8 mouse cellular contexts compared by ENCODE assay signal in genomic region chr11:12810949-12811881, GRCm38 (mm10).
DNase-seq lines count a peak whose midpoint lies in the region; ATAC-seq and TF ChIP-seq lines count a peak whose summit lies in the region.

No protein-coding gene starts in this region.

- no peak overlapping the region for H3K9ac ChIP-seq in forebrain, embryonic 13.5 days
- 0 out of 2 replicates have a peak overlapping the region, but pooled peaks have one; percentile 23 for H3K9ac ChIP-seq in hindbrain, embryonic 11.5 days (ENCODE audit: low read depth, low read length)
- no peak overlapping the region for H3K9ac ChIP-seq in lung, postnatal 0 days (replicated peaks; ENCODE audit: low read depth)

- no peak overlapping the region for H3K4me2 ChIP-seq in forebrain, embryonic 13.5 days
- H3K4me2 ChIP-seq in hindbrain, embryonic 11.5 days (replicated peaks; ENCODE audit: low read depth, low read length) = no peak overlapping the region
- H3K4me2 ChIP-seq in lung, postnatal 0 days (replicated peaks; ENCODE audit: low read depth, low read length) = no peak overlapping the region

- H3K27me3 ChIP-seq in forebrain, embryonic 13.5 days = no peaks in the 10 kb centered on the region
- no peaks in the 10 kb centered on the region for H3K27me3 ChIP-seq in hindbrain, embryonic 11.5 days (ENCODE audit: control insufficient read depth, insufficient read depth, low read length)
- no peaks in the 10 kb centered on the region for H3K27me3 ChIP-seq in lung, postnatal 0 days (replicated peaks; ENCODE audit: insufficient read depth, low read length)

- TF ChIP-seq EP300 in lung, postnatal 0 days (IDR thresholded peaks at IDR 0.05) = no peak

- ATAC-seq in forebrain, embryonic 13.5 days = peak; percentile 89
- peak; percentile 80 for ATAC-seq in hindbrain, embryonic 11.5 days (ENCODE audit: low FRiP score)
- ATAC-seq in lung, postnatal 0 days = peak; percentile 62
- no peak for ATAC-seq in erythroid progenitor cell, adult 5-6 weeks (replicated peaks; ENCODE audit: low FRiP score, poor library complexity, severe bottlenecking)

- no peak overlapping the region for H3K4me3 ChIP-seq in forebrain, embryonic 13.5 days
- no peak overlapping the region for H3K4me3 ChIP-seq in hindbrain, embryonic 11.5 days (ENCODE audit: low read depth, low read length)
- no peak overlapping the region for H3K4me3 ChIP-seq in lung, postnatal 0 days (ENCODE audit: low read depth, low read length)

- H3K27ac ChIP-seq in forebrain, embryonic 13.5 days = no peak overlapping the region
- no peak overlapping the region for H3K27ac ChIP-seq in hindbrain, embryonic 11.5 days (ENCODE audit: low read depth, low read length)
- no peak overlapping the region for H3K27ac ChIP-seq in lung, postnatal 0 days (ENCODE audit: low read length)

- DNase-seq in ES-CJ7 (ENCODE audit: low read depth, low spot score) = peak; percentile 94
- peak; percentile 15 to 27 for DNase-seq in adrenal gland, postnatal 4 days (ENCODE audit: low spot score in 2 of 2)
- peak; percentile 85 for DNase-seq in hindbrain, embryonic 11.5 days (ENCODE audit: low spot score)
- peak; percentile 55 for DNase-seq in layer of hippocampus, adult 9-10 months (ENCODE audit: low spot score)
- peak; percentile 56 for DNase-seq in lung, postnatal 0 days (ENCODE audit: low spot score)
- DNase-seq in right cerebral cortex, adult 18-20 months = peak; percentile 88

- peak; percentile 73 for TF ChIP-seq CTCF in lung, postnatal 0 days (IDR thresholded peaks at IDR 0.05)

- no peaks in the 10 kb centered on the region for H3K4me1 ChIP-seq in forebrain, embryonic 13.5 days
- H3K4me1 ChIP-seq in hindbrain, embryonic 11.5 days (replicated peaks; ENCODE audit: control insufficient read depth, insufficient read depth, low read length) = no peaks in the 10 kb centered on the region
- H3K4me1 ChIP-seq in lung, postnatal 0 days (ENCODE audit: insufficient read depth, low read depth, low read length) = no peaks in the 10 kb centered on the region

- no peaks in the 10 kb centered on the region for H3K36me3 ChIP-seq in forebrain, embryonic 13.5 days (ENCODE audit: poor library complexity, severe bottlenecking)
- H3K36me3 ChIP-seq in hindbrain, embryonic 11.5 days (ENCODE audit: control insufficient read depth, insufficient read depth, low read length) = no peaks in the 10 kb centered on the region
- no peaks in the 10 kb centered on the region for H3K36me3 ChIP-seq in lung, postnatal 0 days (ENCODE audit: insufficient read depth, low read length)

- 42% methylated on average over 11 of the region's 11 CpGs for WGBS in forebrain, embryonic 13.5 days
- 49% methylated on average over 11 of the region's 11 CpGs for WGBS in hindbrain, embryonic 11.5 days
- WGBS in lung, postnatal 0 days = 37% methylated on average over 11 of the region's 11 CpGs

- no peaks in the 10 kb centered on the region for H3K9me3 ChIP-seq in forebrain, embryonic 13.5 days (replicated peaks)
- H3K9me3 ChIP-seq in hindbrain, embryonic 11.5 days (ENCODE audit: control insufficient read depth, low read length) = no peaks in the 10 kb centered on the region
- no peaks in the 10 kb centered on the region for H3K9me3 ChIP-seq in lung, postnatal 0 days (ENCODE audit: low read length)

Comparison
In these comparisons a context has a peak if more than half of its experiments do, and no peak if none do; other contexts are left out.
1. DNase-seq: peak in every context shown above with its lines; median percentile 94 in ES-CJ7; 88 in right cerebral cortex, adult 18-20 months; 85 in hindbrain, embryonic 11.5 days; 56 in lung, postnatal 0 days; 55 in layer of hippocampus, adult 9-10 months; 21 in adrenal gland, postnatal 4 days.